ENCODE assay signal across 8 mouse cellular contexts in the genomic region with DNA sequence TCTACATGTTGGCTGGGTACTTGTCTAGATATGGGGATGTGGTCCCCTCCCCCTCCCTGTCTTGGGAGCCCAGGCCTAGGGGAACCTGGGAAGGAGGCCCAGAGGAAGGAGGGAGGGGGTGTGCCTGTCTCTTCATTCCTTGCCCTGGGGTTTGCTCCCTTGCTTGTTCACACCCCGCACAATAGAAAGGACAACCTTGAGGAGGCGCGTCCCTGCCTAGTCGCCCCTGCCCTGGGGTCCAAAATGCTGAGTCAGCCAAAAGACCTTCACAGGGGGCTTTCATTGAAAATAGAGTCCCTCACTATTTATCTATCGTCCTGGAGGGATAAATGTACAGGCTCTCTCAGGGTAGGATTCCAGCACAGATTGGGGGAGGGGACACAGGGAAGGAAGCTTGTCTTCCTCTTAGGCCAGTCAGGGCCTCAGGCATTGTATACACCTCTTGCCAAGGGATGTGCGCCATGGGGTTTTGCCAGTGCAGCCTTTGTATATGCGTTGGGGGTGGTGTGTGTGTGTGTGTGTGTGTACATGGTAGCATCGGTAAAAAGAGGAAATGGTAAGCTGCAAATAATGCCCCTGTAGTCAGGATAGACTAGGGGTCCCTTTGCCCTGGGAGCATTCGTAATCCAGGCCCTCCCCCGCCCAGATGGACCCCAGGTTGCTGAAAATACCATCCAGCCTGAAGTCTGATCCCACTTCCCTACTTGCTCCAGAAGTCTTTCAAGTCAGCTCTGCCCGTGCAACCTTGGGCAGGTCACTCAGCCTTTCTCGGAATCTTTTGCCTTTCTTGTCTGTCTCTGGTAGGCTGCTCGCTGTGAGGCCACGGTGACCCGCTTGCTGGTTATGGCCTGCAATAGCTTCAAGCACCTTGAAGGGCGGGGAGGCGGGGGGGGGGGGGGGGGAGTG. TPM values are rescaled to one million over a fixed set of nuclear protein-coding genes. Genes with fewer than 3 reads are reported as not detected.
DNase-seq lines count a peak whose midpoint lies in the region; ATAC-seq and TF ChIP-seq lines count a peak whose summit lies in the region.
"Had no signal": no experiment of that assay in that cellular context is flagged by ENCODE, and none has a peak within 500 bp of the region (broad histone marks: within the 10 kb centered on the region; RNA-seq: fewer than 3 reads in every experiment).

No protein-coding gene starts in this region.

- TF ChIP-seq POLR2A in spleen, adult 2 months (IDR thresholded peaks at IDR 0.05; ENCODE audit: low read depth, low read length), result no peak
- no peak for TF ChIP-seq POLR2A in myocyte (IDR thresholded peaks at IDR 0.05; ENCODE audit: insufficient read length, low read depth)

- peaks cover 11% of the 10 kb centered on the region for H3K36me3 ChIP-seq in spleen, adult 2 months (ENCODE audit: control insufficient read depth, insufficient read depth, low read length)
- H3K36me3 ChIP-seq in forebrain, embryonic 11.5 days (ENCODE audit: control insufficient read depth, insufficient read depth, low read length), result no peaks in the 10 kb centered on the region
- no peaks in the 10 kb centered on the region for H3K36me3 ChIP-seq in myocyte (ENCODE audit: control insufficient read depth, insufficient read depth)

- intact Hi-C loops in left cerebral cortex, postnatal 4 days (cut with DNase I), result no loop called here

- no peak overlapping the region for H3ac ChIP-seq in myocyte (ENCODE audit: control insufficient read depth, insufficient read length)

- H3K4me1 ChIP-seq in spleen, adult 2 months (ENCODE audit: control insufficient read depth, insufficient read depth, insufficient read length), result peaks cover 49% of the 10 kb centered on the region
- H3K4me1 ChIP-seq in forebrain, embryonic 11.5 days (replicated peaks; ENCODE audit: control insufficient read depth, insufficient read depth, low read length), result peaks cover 29% of the 10 kb centered on the region

- H3K27ac ChIP-seq in spleen, adult 2 months (ENCODE audit: insufficient read depth, low read length), result peak overlapping the region; percentile 47; the same call in 1 of the 2 replicates
- H3K27ac ChIP-seq in forebrain, embryonic 11.5 days (ENCODE audit: low read depth, low read length), result peak overlapping the region; percentile 70

- H3K9ac ChIP-seq in forebrain, embryonic 11.5 days (ENCODE audit: low read length), result peak overlapping the region; percentile 17; the same call in 1 of the 2 replicates

- no peak for DNase-seq in spleen, adult 2 months (ENCODE audit: low read depth in 1 of 2, low spot score in 2 of 2)
- no peak for DNase-seq in spleen, adult 12 weeks (ENCODE audit: low spot score)
- DNase-seq in forebrain, embryonic 11.5 days (ENCODE audit: low spot score), result peak; percentile 68
- DNase-seq in kidney, postnatal 25 days, result peak; percentile 59 to 68
- no peak for DNase-seq in right cerebral cortex, postnatal 36 days (ENCODE audit: low spot score in 2 of 2)
- no peak for DNase-seq in left cerebral cortex, postnatal 4 days

- H3K4me2 ChIP-seq in forebrain, embryonic 11.5 days (ENCODE audit: low read depth, low read length, severe bottlenecking), result peak overlapping the region; percentile 38
- H3K4me2 ChIP-seq in myocyte (ENCODE audit: low read depth), result peak overlapping the region; percentile 25

- H3K79me2 ChIP-seq in myocyte (ENCODE audit: control insufficient read depth, insufficient read depth), result peaks cover 64% of the 10 kb centered on the region

- ATAC-seq in forebrain, embryonic 11.5 days (replicated peaks; ENCODE audit: low FRiP score), result peak; percentile 42

- H3K9me3 ChIP-seq in forebrain, embryonic 11.5 days (ENCODE audit: control insufficient read depth, low read length), result no peaks in the 10 kb centered on the region

- H3K27me3 ChIP-seq in spleen, adult 2 months (ENCODE audit: control insufficient read depth, insufficient read depth, low read length), result no peaks in the 10 kb centered on the region
- H3K27me3 ChIP-seq in forebrain, embryonic 11.5 days (ENCODE audit: control insufficient read depth, insufficient read depth, low read length), result no peaks in the 10 kb centered on the region
- H3K27me3 ChIP-seq in myocyte (ENCODE audit: control insufficient read depth, insufficient read depth, insufficient read length), result no peaks in the 10 kb centered on the region

- H3K4me3 ChIP-seq in spleen, adult 2 months (ENCODE audit: extremely low read depth, insufficient read depth, insufficient read length), result no peak overlapping the region
- H3K4me3 ChIP-seq in forebrain, embryonic 11.5 days (ENCODE audit: low read depth, low read length), result no peak overlapping the region
- no peak overlapping the region for H3K4me3 ChIP-seq in myocyte
- H3K4me3 ChIP-seq: erythroblast, embryonic 14.5 days had no signal

- WGBS in spleen, adult 2 months, result 54% methylated on average over 16 of the region's 17 CpGs
- WGBS in forebrain, embryonic 11.5 days, result 11% methylated on average over 17 of the region's 17 CpGs

- TF ChIP-seq CTCF in spleen, adult 2 months (IDR thresholded peaks at IDR 0.05; ENCODE audit: extremely low read depth, insufficient read depth, insufficient read length, insufficient replicate concordance), result no peak

TF ChIP-seq in myocyte, 11 proteins besides CTCF, POLR2A, EP300 and RAD21:
- no peak for TF ChIP-seq USF1 (IDR thresholded peaks at IDR 0.05; ENCODE audit: low read depth)
TF ChIP-seq in myocyte: peak in this region for 0.

RNA-seq across cellular contexts. Expression of a gene that starts 27.4 kb away (rescaled TPM):
- polyA plus RNA-seq in spleen, adult 2 months (2012; rRNA removed), result 37.0 and 48.8 TPM in 2 replicates
- polyA plus RNA-seq in forebrain, embryonic 11.5 days (2014; fragmentation: Nextera tagmentation; extraction: Ambion mirVana), result 23.3 and 25.2 TPM in 2 replicates
- 27.3 TPM for polyA plus RNA-seq in myocyte (2012; fragmentation: generic; extraction: Trizol)
- 10 to 100 TPM; 20.3 to 21.5 TPM for total RNA-seq in left cerebral cortex, postnatal 4 days (2021)

RNA-seq across cellular contexts. Expression of a gene that starts 27.8 kb away (rescaled TPM):
- 0.56 and 0.67 TPM in 2 replicates for polyA plus RNA-seq in spleen, adult 2 months (2012; rRNA removed)
- 0.23 TPM in 1 of 2 replicates, not detected in the other for polyA plus RNA-seq in forebrain, embryonic 11.5 days (2014; fragmentation: Nextera tagmentation; extraction: Ambion mirVana)
- 0.05 TPM for polyA plus RNA-seq in myocyte (2012; fragmentation: generic; extraction: Trizol)
- 1 to 10 TPM; 2.2 to 3.4 TPM for total RNA-seq in left cerebral cortex, postnatal 4 days (2021)
- polyA plus RNA-seq: erythroblast, embryonic 14.5 days had no signal

RNA-seq across cellular contexts. Expression of a gene that starts 47.5 kb away (rescaled TPM):
- 1.6 and 2.0 TPM in 2 replicates for polyA plus RNA-seq in spleen, adult 2 months (2012; rRNA removed)
- polyA plus RNA-seq in forebrain, embryonic 11.5 days (2014; fragmentation: Nextera tagmentation; extraction: Ambion mirVana), result 52.8 and 54.7 TPM in 2 replicates
- 2.6 TPM for polyA plus RNA-seq in myocyte (2012; fragmentation: generic; extraction: Trizol)
- total RNA-seq in left cerebral cortex, postnatal 4 days (2021), result 1 to 10 TPM; 1.4 to 1.8 TPM

Comparison
In these comparisons a context has a peak if more than half of its experiments do, and no peak if none do; other contexts are left out.
1. DNase-seq: peak in forebrain, embryonic 11.5 days (single experiment) and kidney, postnatal 25 days (2 of 2); none in spleen, adult 2 months (0 of 2), spleen, adult 12 weeks (single experiment), right cerebral cortex, postnatal 36 days (0 of 2) and left cerebral cortex, postnatal 4 days (single experiment).
2. RNA of a gene that starts 47.5 kb away (polyA plus RNA-seq): 52.8 to 54.7 TPM in forebrain, embryonic 11.5 days; 2.6 TPM in myocyte (single experiment) and 1.6 to 2.0 TPM in spleen, adult 2 months; every median in the first group is over 10 times any median in the second.